Mouse (Mus musculus) midbrain, embryonic 11.5 days (tissue): ENCODE measurements at regions not wholly inside any gene's neighbourhood (a gene's known extent, or its start where the extent isn't known, plus 50 kb on each side); places are given as distances from the start of the nearest gene placed in this dataset.

Source experiments
- ATAC-seq: fragments of 200-750 bp; cut with Nextera tagmentation; 2 replicates; pipeline ENCODE4 v1.8.0; 2017; ENCODE audit warnings: moderate TSS enrichment, moderate library complexity; ENCODE audit not compliant: low FRiP score
- DNase-seq: peaks from one replicate; pipeline ENCODE4 v3.0.0; 2015; ENCODE audit warnings: low spot score; ENCODE audit errors: missing footprints
- H3K27ac ChIP-seq: fragments of 300-500 bp; sonication (generic); 2 replicates; pipeline ENCODE4 v1.5.1; 2014; ENCODE audit warnings: low read depth, low read length
- H3K27me3 ChIP-seq: fragments of 300-500 bp; sonication (generic); 2 replicates; pipeline ENCODE4 v1.6.1; 2014; ENCODE audit warnings: mild to moderate bottlenecking, low read length, moderate library complexity, mixed read lengths; ENCODE audit not compliant: control insufficient read depth, insufficient read depth
- H3K36me3 ChIP-seq: fragments of 300-500 bp; sonication (generic); 2 replicates; pipeline ENCODE4 v1.6.1; 2014; ENCODE audit warnings: mild to moderate bottlenecking, low read length, moderate library complexity, mixed read lengths; ENCODE audit not compliant: control insufficient read depth, insufficient read depth
- H3K4me1 ChIP-seq: fragments of 300-500 bp; sonication (generic); 2 replicates; pipeline ENCODE4 v1.6.1; 2014; ENCODE audit warnings: low read length; ENCODE audit not compliant: control insufficient read depth, insufficient read depth
- H3K4me2 ChIP-seq: fragments of 300-500 bp; sonication (generic); 2 replicates; pipeline ENCODE4 v1.6.1; 2014; ENCODE audit warnings: mild to moderate bottlenecking, moderate library complexity
- H3K4me3 ChIP-seq: fragments of 300-500 bp; sonication (generic); 2 replicates; pipeline ENCODE4 v1.5.1; 2014; ENCODE audit warnings: low read depth, low read length
- H3K9ac ChIP-seq: fragments of 300-500 bp; sonication (generic); 2 replicates; pipeline ENCODE4 v1.6.1; 2014; ENCODE audit warnings: low read length
- H3K9me3 ChIP-seq: fragments of 300-500 bp; sonication (generic); 2 replicates; pipeline ENCODE4 v1.6.1; 2016; ENCODE audit warnings: low read length; ENCODE audit not compliant: control insufficient read depth
- WGBS: fragments of 180-500 bp; shearing (Covaris S2); extraction: QIAGEN DNeasy Blood & Tissue Kit; methylation state at CpG from one replicate; pipeline ENCODE4 v1.1.7; 2014; 5-methylcytosine and 5-hydroxymethylcytosine counted together

DNA sequence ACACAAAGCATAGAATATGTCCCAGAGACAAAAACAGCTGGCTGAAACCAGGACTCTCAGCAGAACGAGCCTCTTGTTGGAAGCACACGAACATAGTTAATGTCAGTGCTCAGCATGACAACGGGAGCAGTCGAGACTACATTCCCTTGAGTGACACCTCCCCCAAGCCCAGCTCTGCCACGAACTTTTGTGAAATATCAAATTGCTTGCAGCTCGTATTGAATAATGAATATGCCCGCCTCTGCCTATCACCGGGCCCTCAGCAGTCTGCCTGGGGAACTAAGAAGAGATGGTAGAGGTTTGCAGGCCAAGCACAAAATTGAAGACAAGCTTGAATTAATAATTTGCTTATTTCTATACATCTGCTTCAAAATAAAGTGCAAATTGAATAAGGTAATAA, 177.2 kb upstream of the Hnrnpa3 start:
- Histone ChIP-seq H3K27me3 (no peaks in the 10 kb centered on the region), H3K4me1 (no peaks in the 10 kb centered on the region), H3K4me2 (no peak overlapping the region), H3K4me3 (no peak overlapping the region), H3K9ac (no peak overlapping the region), H3K9me3 (no peaks in the 10 kb centered on the region), H3K36me3 (no peaks in the 10 kb centered on the region), H3K27ac (no peak overlapping the region)
- WGBS: 72% methylated on average over 8 of the region's 8 CpGs
- ATAC-seq (no peak), DNase-seq (no peak)

GRCm38 (mm10) chr2:75482484-75482883, 176.6 kb upstream of the Hnrnpa3 start:
- no peak overlapping the region for H3K4me2 ChIP-seq
- no peak for ATAC-seq
- no peak overlapping the region for H3K27ac ChIP-seq
- no peak overlapping the region for H3K4me3 ChIP-seq
- WGBS: 79% methylated on average over 2 of the region's 2 CpGs
- H3K36me3 ChIP-seq: no peaks in the 10 kb centered on the region
- no peaks in the 10 kb centered on the region for H3K4me1 ChIP-seq
- no peak for DNase-seq
- H3K27me3 ChIP-seq: no peaks in the 10 kb centered on the region
- no peak overlapping the region for H3K9ac ChIP-seq
- H3K9me3 ChIP-seq: no peaks in the 10 kb centered on the region

GRCm38 (mm10) chr2:75484951-75485350, 174.1 kb upstream of the Hnrnpa3 start:
- 61% methylated on average over 10 of the region's 10 CpGs for WGBS
- H3K36me3 ChIP-seq: no peaks in the 10 kb centered on the region
- H3K27me3 ChIP-seq: no peaks in the 10 kb centered on the region
- H3K9ac ChIP-seq: no peak overlapping the region
- no peak overlapping the region for H3K4me2 ChIP-seq
- no peak overlapping the region for H3K27ac ChIP-seq
- H3K9me3 ChIP-seq: no peaks in the 10 kb centered on the region
- no peak for ATAC-seq
- no peak for DNase-seq
- H3K4me1 ChIP-seq: no peaks in the 10 kb centered on the region
- no peak overlapping the region for H3K4me3 ChIP-seq

DNA sequence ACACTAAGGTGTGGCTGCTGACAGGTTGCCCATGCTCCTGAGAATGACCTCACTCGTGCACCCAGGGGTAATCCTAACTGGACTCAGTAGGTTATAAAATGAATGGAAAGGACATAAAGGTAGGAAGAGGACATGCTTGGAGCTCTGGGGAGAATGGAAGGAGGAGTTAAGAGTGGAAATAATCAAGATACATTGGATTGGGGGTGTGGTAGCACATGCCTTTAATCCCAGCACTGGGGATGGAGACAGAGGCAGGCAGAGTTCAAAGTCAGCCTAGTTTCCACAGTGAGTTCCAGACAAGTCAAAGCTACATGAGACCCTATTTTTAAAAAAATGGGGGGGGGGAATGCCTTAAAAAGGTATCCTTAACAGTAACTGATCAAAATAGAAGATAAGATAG, 167.9 kb upstream of the Hnrnpa3 start:
- WGBS: 88% methylated on average over 1 of the region's 1 CpGs
- H3K9me3 ChIP-seq: no peaks in the 10 kb centered on the region
- no peaks in the 10 kb centered on the region for H3K36me3 ChIP-seq
- DNase-seq (no peak), ATAC-seq (no peak)
- H3K27me3 ChIP-seq: no peaks in the 10 kb centered on the region
- no peaks in the 10 kb centered on the region for H3K4me1 ChIP-seq
- no peak overlapping the region for H3K27ac ChIP-seq
- H3K4me3 ChIP-seq: no peak overlapping the region
- H3K9ac ChIP-seq: no peak overlapping the region
- H3K4me2 ChIP-seq: no peak overlapping the region

DNA sequence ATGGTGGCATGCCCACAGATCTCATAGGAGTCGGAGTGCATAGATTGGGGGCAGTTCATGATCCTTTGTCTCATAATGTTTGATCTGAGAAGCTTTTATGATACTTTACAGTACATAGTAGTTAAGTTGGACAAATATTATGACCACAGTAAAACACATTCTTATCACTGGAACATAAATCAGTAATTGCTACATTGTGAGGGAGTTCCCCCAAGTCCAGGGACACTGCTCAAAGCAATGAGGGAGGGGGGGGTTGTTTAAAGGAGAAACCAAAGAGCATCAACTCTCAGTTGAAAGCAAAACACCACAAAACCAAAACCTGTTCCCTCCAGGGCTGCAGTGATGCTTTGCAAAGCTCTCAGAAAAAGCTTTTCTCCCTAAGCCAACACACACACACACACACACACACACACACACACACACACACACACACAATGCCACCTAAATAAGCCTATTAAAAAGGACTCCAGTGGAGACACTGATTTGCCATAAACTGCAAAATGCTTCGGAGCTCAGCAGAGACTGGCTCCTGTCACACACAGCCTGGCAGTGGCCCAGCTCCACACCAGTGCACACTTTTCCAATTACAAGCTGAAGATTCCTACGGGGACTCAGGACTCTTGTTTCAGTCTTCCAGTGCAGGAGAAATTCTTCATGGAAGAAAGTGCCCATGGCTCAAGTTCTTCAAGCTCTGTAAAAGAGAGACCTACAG, 167.1 kb upstream of the Hnrnpa3 start:
- Histone ChIP-seq H3K9ac (no peak overlapping the region), H3K4me3 (no peak overlapping the region), H3K27ac (no peak overlapping the region), H3K27me3 (no peaks in the 10 kb centered on the region), H3K4me2 (no peak overlapping the region), H3K9me3 (no peaks in the 10 kb centered on the region), H3K4me1 (no peaks in the 10 kb centered on the region), H3K36me3 (no peaks in the 10 kb centered on the region)
- ATAC-seq (no peak), DNase-seq (no peak)
- WGBS: 63% methylated on average over 3 of the region's 3 CpGs

DNA sequence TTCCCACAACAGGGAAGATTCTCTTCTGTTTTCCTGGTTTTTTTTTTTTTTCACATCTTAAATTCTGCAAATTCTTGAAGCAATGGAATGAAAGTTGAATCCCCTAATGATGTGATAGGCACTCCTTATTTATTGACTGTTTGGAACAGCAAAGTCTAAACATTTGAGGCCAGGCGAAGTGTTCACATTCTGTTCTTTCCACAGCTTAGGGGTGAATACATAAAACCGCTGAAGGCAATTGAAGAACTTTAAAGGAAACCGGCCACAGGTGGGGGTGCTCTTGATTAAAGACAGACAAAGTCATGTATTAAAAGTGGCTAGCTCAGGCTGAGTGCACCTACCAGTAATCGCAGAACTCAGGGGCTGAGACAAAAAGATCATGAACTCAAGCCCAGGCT, 166.6 kb upstream of the Hnrnpa3 start:
- Histone ChIP-seq H3K4me1 (no peaks in the 10 kb centered on the region), H3K4me2 (no peak overlapping the region), H3K27ac (no peak overlapping the region), H3K9ac (no peak overlapping the region), H3K9me3 (no peaks in the 10 kb centered on the region), H3K4me3 (no peak overlapping the region), H3K27me3 (no peaks in the 10 kb centered on the region), H3K36me3 (no peaks in the 10 kb centered on the region)
- no peak for ATAC-seq
- DNase-seq: no peak
- 85% methylated on average over 4 of the region's 4 CpGs for WGBS

DNA sequence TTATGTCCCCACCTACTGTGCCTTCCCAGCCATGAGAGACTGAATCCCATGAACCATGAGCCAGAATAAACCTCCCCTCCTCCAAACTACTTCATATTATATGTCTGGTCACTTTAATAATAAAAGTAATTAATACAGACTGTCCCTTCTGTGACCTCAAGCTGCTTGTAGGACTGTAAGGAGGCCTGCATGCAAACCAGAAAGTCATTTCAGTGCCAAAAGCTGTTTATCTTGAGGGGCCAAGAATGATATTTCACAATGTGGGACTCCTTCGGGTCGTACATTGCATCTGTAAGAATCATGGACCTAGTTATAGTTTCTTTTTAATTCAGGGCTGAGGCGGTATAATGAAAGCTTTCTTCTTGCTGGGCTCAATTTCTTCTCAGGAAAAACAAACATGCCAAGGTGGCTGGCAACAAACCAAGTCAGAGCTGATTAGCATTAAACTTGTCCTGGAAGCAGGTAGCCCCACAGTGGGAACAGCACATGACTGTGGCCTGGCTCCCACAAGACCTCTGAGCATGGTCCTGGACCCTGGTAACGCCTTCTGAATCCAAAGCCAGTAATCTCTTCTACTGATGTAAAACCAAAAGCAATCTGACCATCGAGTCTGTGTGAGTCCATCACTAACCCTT, 162.3 kb upstream of the Hnrnpa3 start:
- Histone ChIP-seq H3K27ac (no peak overlapping the region), H3K4me1 (no peaks in the 10 kb centered on the region), H3K4me2 (no peak overlapping the region), H3K27me3 (no peaks in the 10 kb centered on the region), H3K9ac (no peak overlapping the region), H3K9me3 (no peaks in the 10 kb centered on the region), H3K36me3 (no peaks in the 10 kb centered on the region), H3K4me3 (no peak overlapping the region)
- 94% methylated on average over 5 of the region's 5 CpGs for WGBS
- DNase-seq: no peak
- no peak for ATAC-seq

- Histone ChIP-seq H3K4me3 (no peak overlapping the region), H3K9ac (no peak overlapping the region), H3K9me3 (no peaks in the 10 kb centered on the region), H3K36me3 (no peaks in the 10 kb centered on the region), H3K27me3 (no peaks in the 10 kb centered on the region), H3K4me2 (no peak overlapping the region), H3K27ac (no peak overlapping the region), H3K4me1 (no peaks in the 10 kb centered on the region)
- DNase-seq (no peak), ATAC-seq (no peak)
- WGBS: 66% methylated on average over 4 of the region's 4 CpGs
Measured at GRCm38 (mm10) chr2:75510223-75510622, 148.8 kb upstream of the Hnrnpa3 start.

DNA sequence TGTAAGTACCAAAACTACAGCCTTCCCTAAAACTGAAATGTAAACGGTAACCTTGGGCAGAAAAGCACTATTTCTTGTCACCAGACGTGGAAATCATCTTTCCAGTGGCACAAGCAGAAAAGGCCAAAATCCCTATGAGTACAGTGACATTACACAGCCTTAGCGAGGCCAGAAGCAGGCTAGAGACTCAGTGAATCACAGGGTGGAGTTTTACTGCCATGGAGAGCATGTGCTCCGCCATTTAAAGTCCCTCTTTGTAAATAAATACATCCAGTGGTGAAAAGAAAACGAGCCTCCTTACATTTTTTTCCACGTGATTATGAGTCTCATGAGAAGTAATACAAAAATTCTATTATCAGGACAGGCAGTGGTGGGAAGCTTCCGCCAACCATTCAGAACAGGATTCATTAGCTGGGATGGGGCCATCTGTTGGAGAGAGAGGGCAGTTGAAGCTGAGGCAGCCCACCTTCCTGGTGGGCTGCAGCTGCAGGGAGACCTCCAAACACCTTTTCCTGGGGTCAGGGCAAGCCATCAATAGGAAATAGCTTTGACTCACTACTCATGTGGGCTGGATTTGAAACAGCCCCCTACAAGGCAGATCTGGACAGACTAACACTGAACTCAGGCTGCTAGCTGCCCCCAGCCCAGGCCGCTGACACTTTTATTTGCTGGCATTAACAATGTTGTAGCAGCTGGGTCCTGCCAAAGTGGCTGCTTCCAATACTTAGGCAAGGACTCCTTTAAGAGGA, 146.5 kb upstream of the Hnrnpa3 start:
- no peaks in the 10 kb centered on the region for H3K4me1 ChIP-seq
- no peaks in the 10 kb centered on the region for H3K36me3 ChIP-seq
- no peak overlapping the region for H3K4me2 ChIP-seq
- DNase-seq (no peak), ATAC-seq (no peak)
- WGBS: 83% methylated on average over 8 of the region's 8 CpGs
- no peak overlapping the region for H3K27ac ChIP-seq
- H3K9ac ChIP-seq: no peak overlapping the region
- no peak overlapping the region for H3K4me3 ChIP-seq
- H3K9me3 ChIP-seq: no peaks in the 10 kb centered on the region
- H3K27me3 ChIP-seq: no peaks in the 10 kb centered on the region
